ENCODE assay signal across 11 mouse cellular contexts in genomic region chr11:117521906-117522780, GRCm38 (mm10). TPM values are rescaled to one million over a fixed set of nuclear protein-coding genes. Genes with fewer than 3 reads are reported as not detected.
DNase-seq lines count a peak whose midpoint lies in the region; ATAC-seq and TF ChIP-seq lines count a peak whose summit lies in the region.
"Had no signal": no experiment of that assay in that cellular context is flagged by ENCODE, and none has a peak within 500 bp of the region (broad histone marks: within the 10 kb centered on the region; RNA-seq: fewer than 3 reads in every experiment).

No protein-coding gene starts in this region.

- intact Hi-C loops in left cerebral cortex, adult 2 months (cut with DNase I) = loop anchor here (5.0 kb wide), 1 partner anchor 115 kb away; no protein-coding TSS in a partner anchor
- intact Hi-C loops in left cerebral cortex, postnatal 36 days (cut with DNase I) = loop anchor here (5.0 kb wide), 1 partner anchor 40 kb away; the partner anchor contains the start of gene Gm11733

- no peak for DNase-seq in left cerebral cortex, adult 2 months (ENCODE audit: extremely low spot score in 1 of 2, low spot score in 2 of 2)
- no peak for DNase-seq in left cerebral cortex, postnatal 36 days (ENCODE audit: low spot score in 2 of 2)
- no peak for DNase-seq in spleen, postnatal 14 days (ENCODE audit: low spot score in 2 of 2)
- DNase-seq in ovary, postnatal 36 days (ENCODE audit: low spot score) = no peak
- DNase-seq: adrenal gland, adult 8-10 months; thymus, postnatal 25 days had no signal

- H3K9ac ChIP-seq in embryonic facial prominence, embryonic 12.5 days = no peak overlapping the region
- H3K9ac ChIP-seq in hindbrain, embryonic 16.5 days (ENCODE audit: low read depth, low read length) = no peak overlapping the region
- no peak overlapping the region for H3K9ac ChIP-seq in neural tube, embryonic 15.5 days (replicated peaks)
- H3K9ac ChIP-seq in intestine, embryonic 16.5 days (ENCODE audit: low read depth, low read length) = no peak overlapping the region

- no peaks in the 10 kb centered on the region for H3K27me3 ChIP-seq in embryonic facial prominence, embryonic 12.5 days
- no peaks in the 10 kb centered on the region for H3K27me3 ChIP-seq in hindbrain, embryonic 16.5 days (replicated peaks; ENCODE audit: control insufficient read depth, insufficient read depth, low read length)
- no peaks in the 10 kb centered on the region for H3K27me3 ChIP-seq in neural tube, embryonic 15.5 days (replicated peaks)
- no peaks in the 10 kb centered on the region for H3K27me3 ChIP-seq in intestine, embryonic 16.5 days (replicated peaks; ENCODE audit: control insufficient read depth, insufficient read depth, low read length)

- no peak for TF ChIP-seq CTCF in left cerebral cortex, adult 2 months (IDR thresholded peaks at IDR 0.05)

- H3K9me3 ChIP-seq in embryonic facial prominence, embryonic 12.5 days = 0 out of 2 replicates have a peak, but pooled peaks cover 6% of the 10 kb centered on the region
- H3K9me3 ChIP-seq in hindbrain, embryonic 16.5 days (ENCODE audit: control insufficient read depth, low read length) = no peaks in the 10 kb centered on the region
- H3K9me3 ChIP-seq in neural tube, embryonic 15.5 days (replicated peaks) = no peaks in the 10 kb centered on the region
- H3K9me3 ChIP-seq in intestine, embryonic 16.5 days (ENCODE audit: control insufficient read depth, low read length) = no peaks in the 10 kb centered on the region

- no peak overlapping the region for H3K4me2 ChIP-seq in embryonic facial prominence, embryonic 12.5 days (replicated peaks)
- H3K4me2 ChIP-seq in hindbrain, embryonic 16.5 days (ENCODE audit: low read length) = no peak overlapping the region
- no peak overlapping the region for H3K4me2 ChIP-seq in neural tube, embryonic 15.5 days
- H3K4me2 ChIP-seq in intestine, embryonic 16.5 days (ENCODE audit: low read depth, low read length) = no peak overlapping the region

- peaks cover 31% of the 10 kb centered on the region for H3K4me1 ChIP-seq in embryonic facial prominence, embryonic 12.5 days
- peaks cover 36% of the 10 kb centered on the region for H3K4me1 ChIP-seq in hindbrain, embryonic 16.5 days (ENCODE audit: control insufficient read depth, insufficient read depth, low read depth, low read length)
- H3K4me1 ChIP-seq in neural tube, embryonic 15.5 days = peaks cover 35% of the 10 kb centered on the region
- H3K4me1 ChIP-seq in intestine, embryonic 16.5 days (ENCODE audit: control insufficient read depth, insufficient read depth, low read length) = peaks cover 10% of the 10 kb centered on the region

- no peak overlapping the region for H3K4me3 ChIP-seq in left cerebral cortex, adult 2 months
- no peak overlapping the region for H3K4me3 ChIP-seq in embryonic facial prominence, embryonic 12.5 days
- no peak overlapping the region for H3K4me3 ChIP-seq in hindbrain, embryonic 16.5 days (ENCODE audit: low read length)
- no peak overlapping the region for H3K4me3 ChIP-seq in neural tube, embryonic 15.5 days (replicated peaks)
- H3K4me3 ChIP-seq in intestine, embryonic 16.5 days (ENCODE audit: low read length) = no peak overlapping the region

- peak overlapping the region; percentile 79; the same call in 1 of the 2 replicates for H3K27ac ChIP-seq in left cerebral cortex, adult 2 months
- H3K27ac ChIP-seq in embryonic facial prominence, embryonic 12.5 days = peak overlapping the region; percentile 72
- peak overlapping the region; percentile 69; the same call in 1 of the 2 replicates for H3K27ac ChIP-seq in hindbrain, embryonic 16.5 days (ENCODE audit: low read depth, low read length)
- H3K27ac ChIP-seq in neural tube, embryonic 15.5 days (replicated peaks) = peak overlapping the region; percentile 77
- no peak overlapping the region for H3K27ac ChIP-seq in intestine, embryonic 16.5 days (ENCODE audit: low read length)

- WGBS in embryonic facial prominence, embryonic 12.5 days = 52% methylated on average over 13 of the region's 13 CpGs
- WGBS in hindbrain, embryonic 16.5 days = 41% methylated on average over 13 of the region's 13 CpGs
- 40% methylated on average over 13 of the region's 13 CpGs for WGBS in neural tube, embryonic 15.5 days
- WGBS in intestine, embryonic 16.5 days = 68% methylated on average over 13 of the region's 13 CpGs

- no peak for ATAC-seq in embryonic facial prominence, embryonic 12.5 days (ENCODE audit: insufficient number of reproducible peaks, insufficient read depth, low FRiP score, low TSS enrichment)
- no peak for ATAC-seq in hindbrain, embryonic 16.5 days
- no peak for ATAC-seq in neural tube, embryonic 15.5 days (ENCODE audit: low FRiP score)
- no peak for ATAC-seq in intestine, embryonic 16.5 days

- H3K36me3 ChIP-seq in embryonic facial prominence, embryonic 12.5 days = no peaks in the 10 kb centered on the region
- no peaks in the 10 kb centered on the region for H3K36me3 ChIP-seq in hindbrain, embryonic 16.5 days (ENCODE audit: control insufficient read depth, insufficient read depth, low read length)
- H3K36me3 ChIP-seq in neural tube, embryonic 15.5 days = no peaks in the 10 kb centered on the region
- no peaks in the 10 kb centered on the region for H3K36me3 ChIP-seq in intestine, embryonic 16.5 days (ENCODE audit: control insufficient read depth, insufficient read depth, low read length)

RNA-seq across cellular contexts. Expression of gene Gm11733, which starts 38.0 kb away (rescaled TPM):
- total RNA-seq in left cerebral cortex, adult 2 months (2021) = under 1 TPM in 1 of 2 experiments, not detected in 1; 0.18 TPM
- under 1 TPM in 1 of 2 experiments, not detected in 1; 0.22 TPM for total RNA-seq in left cerebral cortex, postnatal 36 days (2021)
- not detected in 2 replicates for polyA plus RNA-seq in embryonic facial prominence, embryonic 12.5 days (2016; fragmentation: Nextera tagmentation; extraction: Ambion mirVana)
- 0.06 TPM in 2 replicates for polyA plus RNA-seq in hindbrain, embryonic 16.5 days (2015; fragmentation: Nextera tagmentation; extraction: Ambion mirVana)
- 0.09 TPM in 1 of 2 replicates, not detected in the other for polyA plus RNA-seq in neural tube, embryonic 15.5 days (2015; fragmentation: Nextera tagmentation; extraction: Ambion mirVana)
- 0.05 TPM in 1 of 2 replicates, not detected in the other for polyA plus RNA-seq in intestine, embryonic 16.5 days (2015; fragmentation: Nextera tagmentation; extraction: Ambion mirVana)
- total RNA-seq: adrenal gland, adult 8-10 months had no signal
- polyA plus RNA-seq: lung, postnatal 0 days had no signal
